Mouse (Mus musculus) kidney, adult 2 months (tissue): Measurements from ENCODE around the gene B3galnt1. TPM values are rescaled to one million over a fixed set of nuclear protein-coding genes. Genes with fewer than 3 reads are reported as not detected.

Experiments
- DNase-seq: peaks from one replicate; pipeline ENCODE4 v3.0.0; 2021
- H3K27ac ChIP-seq: fragments of 200-500 bp; 2 replicates; pipeline ENCODE4 v1.5.1; 2012; ENCODE audit warnings: low read depth, low read length, control low read depth, inconsistent platforms; ENCODE audit not compliant: insufficient read depth
- H3K27me3 ChIP-seq: fragments of 200-500 bp; replicated peaks from 2 replicates; pipeline ENCODE4 v1.6.1; 2012; ENCODE audit warnings: mild to moderate bottlenecking, moderate library complexity, low read length, inconsistent platforms; ENCODE audit not compliant: control insufficient read depth, insufficient read depth
- H3K36me3 ChIP-seq: fragments of 200-500 bp; 2 replicates; pipeline ENCODE4 v1.6.1; 2012; ENCODE audit warnings: mild to moderate bottlenecking, moderate library complexity, low read length, inconsistent platforms; ENCODE audit not compliant: control insufficient read depth, insufficient read depth
- H3K4me1 ChIP-seq: fragments of 200-500 bp; 2 replicates; pipeline ENCODE4 v1.6.1; 2011; ENCODE audit warnings: low read length; ENCODE audit not compliant: control insufficient read depth, insufficient read depth
- H3K4me3 ChIP-seq: fragments of 200-500 bp; 2 replicates; pipeline ENCODE4 v1.5.1; 2011; ENCODE audit warnings: mild to moderate bottlenecking, low read depth, low read length, control low read depth; ENCODE audit not compliant: insufficient read depth
- CTCF ChIP-seq: fragments of 200-500 bp; conservative IDR thresholded peaks from 2 replicates; pipeline ENCODE4 v1.5.1; 2011; ENCODE audit warnings: low read depth, mild to moderate bottlenecking, control low read depth, low read length, moderate library complexity, mixed read lengths; ENCODE audit not compliant: insufficient read depth, insufficient read length
- POLR2A ChIP-seq: fragments of 200-500 bp; IDR thresholded peaks from one replicate; pipeline ENCODE4 v1.6.1; 2011; ENCODE audit warnings: low read depth, low read length, control low read depth
- WGBS: fragments of 180-500 bp; shearing (Covaris S2); methylation state at CpG from one replicate; pipeline ENCODE4 v1.1.7; 2018; 5-methylcytosine and 5-hydroxymethylcytosine counted together
- polyA plus RNA-seq: library from polyadenylated mRNA; depleted of rRNA; stranded (reverse); fragments of >200 nt; gene quantifications from 2 replicates; pipeline ENCODE4 v1.2.3, GENCODE M21; 2012

B3galnt1 gene
- polyA plus RNA-seq, 1 experiment = 28.3 TPM

- peak overlapping the region; percentile 96 for H3K27ac ChIP-seq
- H3K4me1 ChIP-seq = 0 out of 2 replicates have a peak, but pooled peaks cover 3% of the 10 kb centered on the region
- H3K4me3 ChIP-seq = no peak overlapping the region
- TF ChIP-seq CTCF (no peak), POLR2A (no peak)
- DNase-seq = no peak
- 62% methylated on average over 5 of the region's 5 CpGs for WGBS
- no peaks in the 10 kb centered on the region for H3K36me3 ChIP-seq
- H3K27me3 ChIP-seq = no peaks in the 10 kb centered on the region
Measured at GRCm38 (mm10) chr3:69607909-69608308, 9.1 kb upstream of the B3galnt1 start.

GRCm38 (mm10) chr3:69607468-69607867, 8.7 kb upstream of the B3galnt1 start:
- Histone ChIP-seq H3K27ac (peak overlapping the region; percentile 96), H3K4me1 (0 out of 2 replicates have a peak, but pooled peaks cover 3% of the 10 kb centered on the region), H3K36me3 (no peaks in the 10 kb centered on the region), H3K4me3 (no peak overlapping the region), H3K27me3 (no peaks in the 10 kb centered on the region)
- TF ChIP-seq POLR2A (no peak), CTCF (no peak)
- 29% methylated on average over 1 of the region's 1 CpGs for WGBS
- DNase-seq = peak; percentile 89

GRCm38 (mm10) chr3:69606923-69607322, 8.2 kb upstream of the B3galnt1 start:
- peak overlapping the region; percentile 43 for H3K27ac ChIP-seq
- TF ChIP-seq CTCF = no peak
- no peak for TF ChIP-seq POLR2A
- H3K27me3 ChIP-seq = no peaks in the 10 kb centered on the region
- no peaks in the 10 kb centered on the region for H3K36me3 ChIP-seq
- H3K4me3 ChIP-seq = no peak overlapping the region
- WGBS = 49% methylated on average over 1 of the region's 1 CpGs
- peak; percentile 25 for DNase-seq
- 0 out of 2 replicates have a peak, but pooled peaks cover 3% of the 10 kb centered on the region for H3K4me1 ChIP-seq

GRCm38 (mm10) chr3:69599166-69599500, 373 bp upstream of the B3galnt1 start:
- no peak for DNase-seq
- no peaks in the 10 kb centered on the region for H3K36me3 ChIP-seq
- no peaks in the 10 kb centered on the region for H3K27me3 ChIP-seq
- peak overlapping the region; percentile 81 for H3K4me3 ChIP-seq
- TF ChIP-seq POLR2A (no peak), CTCF (no peak)
- 19% methylated on average over 5 of the region's 5 CpGs for WGBS
- no peak overlapping the region for H3K27ac ChIP-seq
- 0 out of 2 replicates have a peak, but pooled peaks cover under 1% of the 10 kb centered on the region for H3K4me1 ChIP-seq

DNA sequence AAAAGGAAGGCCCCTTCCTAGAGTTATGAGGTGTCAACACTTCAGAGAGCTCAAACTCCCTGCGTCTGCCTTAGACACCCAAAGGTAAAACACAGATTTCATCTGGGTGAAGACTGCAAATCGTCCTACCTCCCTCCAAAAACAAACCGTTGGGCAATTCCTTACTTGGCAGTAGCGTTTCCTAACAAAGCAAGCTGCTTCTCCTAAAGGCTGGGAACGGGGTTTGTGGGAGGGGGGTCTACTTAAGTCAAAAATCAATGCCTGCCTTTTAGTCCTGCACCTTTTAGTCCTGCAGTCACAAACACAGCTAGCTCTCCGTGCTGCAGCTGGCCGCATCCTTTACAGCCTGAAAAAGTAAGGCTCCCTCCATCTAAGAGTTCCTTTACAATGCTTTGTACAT, 944 bp downstream of the B3galnt1 start:
- WGBS = 35% methylated on average over 7 of the region's 7 CpGs
- Histone ChIP-seq H3K4me3 (peak overlapping the region; percentile 81), H3K27me3 (no peaks in the 10 kb centered on the region), H3K4me1 (0 out of 2 replicates have a peak, but pooled peaks cover 5% of the 10 kb centered on the region), H3K36me3 (no peaks in the 10 kb centered on the region), H3K27ac (0 out of 2 replicates have a peak overlapping the region, but pooled peaks have one; percentile 53)
- TF ChIP-seq POLR2A (no peak), CTCF (no peak)
- no peak for DNase-seq

DNA sequence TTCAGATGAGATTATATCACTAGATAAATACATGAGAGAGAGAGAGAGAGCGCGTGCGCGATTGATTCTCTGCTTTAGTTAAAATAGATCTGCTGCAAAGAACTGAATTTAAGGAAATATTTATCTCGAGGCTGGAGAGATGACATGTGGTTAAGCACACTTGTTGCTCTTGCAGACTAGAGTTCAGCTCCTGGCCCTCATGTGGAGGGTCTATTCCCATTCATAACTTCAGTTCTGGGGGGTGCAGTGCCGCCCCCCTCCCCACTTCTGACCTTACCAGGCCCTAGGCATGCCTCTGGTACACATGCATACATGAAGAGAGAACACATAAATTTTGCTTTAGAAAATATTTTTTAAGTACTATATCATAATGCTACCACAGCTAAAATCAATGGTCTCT, 1.5 kb downstream of the B3galnt1 start:
- DNase-seq = no peak
- Histone ChIP-seq H3K4me3 (no peak overlapping the region), H3K4me1 (0 out of 2 replicates have a peak, but pooled peaks cover 5% of the 10 kb centered on the region), H3K27ac (no peak overlapping the region), H3K27me3 (no peaks in the 10 kb centered on the region), H3K36me3 (no peaks in the 10 kb centered on the region)
- TF ChIP-seq CTCF = no peak
- no peak for TF ChIP-seq POLR2A
- 94% methylated on average over 6 of the region's 6 CpGs for WGBS

DNA sequence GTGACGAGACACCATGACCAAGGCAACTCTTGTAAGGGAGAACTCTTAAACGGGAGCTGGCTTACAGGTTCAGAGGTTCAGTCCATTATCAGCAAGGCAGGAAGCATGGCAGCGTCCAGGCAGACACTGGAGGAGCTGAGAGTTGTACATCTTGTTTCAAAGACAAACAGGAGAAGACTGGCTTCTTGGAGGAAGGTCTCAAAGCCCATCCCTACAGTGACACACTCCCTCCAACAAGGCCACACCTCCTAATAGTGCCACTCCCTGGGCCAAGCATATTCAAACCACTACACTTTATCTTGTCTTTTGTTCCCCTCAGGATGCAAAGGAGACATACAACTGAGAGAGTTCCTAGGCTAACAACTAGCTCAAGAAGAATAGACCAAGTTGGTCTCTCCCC, 2.6 kb downstream of the B3galnt1 start:
- H3K36me3 ChIP-seq = no peaks in the 10 kb centered on the region

More for the DNA sequence above, 2.6 kb downstream of the B3galnt1 start:
- Histone ChIP-seq H3K27me3 (no peaks in the 10 kb centered on the region), H3K4me1 (0 out of 2 replicates have a peak, but pooled peaks cover 5% of the 10 kb centered on the region), H3K27ac (no peak overlapping the region), H3K4me3 (no peak overlapping the region)
- TF ChIP-seq CTCF = no peak
- no peak for TF ChIP-seq POLR2A
- no peak for DNase-seq
- 83% methylated on average over 3 of the region's 3 CpGs for WGBS
